Mouse (Mus musculus): ENCODE measurements around the gene Aqp5.

Aqp5 gene

GRCm38 (mm10) chr15:99596056-99596687 lies 5.6 kb downstream of the Aqp5 start:
- peak; percentile 77 to 86 for DNase-seq (ENCODE audit: low spot score in 2 of 2)

GRCm38 (mm10) chr15:99596841-99597240 lies 6.3 kb downstream of the Aqp5 start:
- DNase-seq (ENCODE audit: low spot score in 2 of 2), result no peak

DNA sequence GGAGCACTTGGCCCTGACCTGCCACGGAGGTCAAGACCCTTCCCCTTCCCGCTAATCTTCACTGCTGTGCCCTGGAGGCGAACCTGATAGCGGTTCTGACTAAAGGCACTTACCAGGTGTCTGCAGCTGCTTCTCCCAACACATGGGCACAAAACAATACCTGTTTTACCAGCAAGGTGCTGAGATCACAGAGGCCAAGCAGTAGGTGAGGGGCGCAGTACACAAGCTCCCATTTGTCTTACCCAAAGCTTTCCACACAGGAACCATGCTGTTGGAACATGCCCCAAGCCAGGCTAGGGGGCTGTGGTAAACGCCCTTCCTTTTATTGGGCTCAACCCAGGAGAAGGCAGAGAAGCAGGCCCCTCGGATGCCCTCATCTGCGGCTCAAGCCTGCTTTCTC lies 7.0 kb downstream of the Aqp5 start:
- no peak for DNase-seq (ENCODE audit: low spot score in 2 of 2)

GRCm38 (mm10) chr15:99599245-99600070 lies 8.9 kb downstream of the Aqp5 start:
- no peak for DNase-seq (ENCODE audit: low spot score in 2 of 2)

GRCm38 (mm10) chr15:99600986-99601822 lies 10.6 kb downstream of the Aqp5 start, which contains the start of gene Aqp6:
Aqp6 (plus strand) TSS chr15:99601400.
- DNase-seq (ENCODE audit: low spot score in 2 of 2), result no peak

DNA sequence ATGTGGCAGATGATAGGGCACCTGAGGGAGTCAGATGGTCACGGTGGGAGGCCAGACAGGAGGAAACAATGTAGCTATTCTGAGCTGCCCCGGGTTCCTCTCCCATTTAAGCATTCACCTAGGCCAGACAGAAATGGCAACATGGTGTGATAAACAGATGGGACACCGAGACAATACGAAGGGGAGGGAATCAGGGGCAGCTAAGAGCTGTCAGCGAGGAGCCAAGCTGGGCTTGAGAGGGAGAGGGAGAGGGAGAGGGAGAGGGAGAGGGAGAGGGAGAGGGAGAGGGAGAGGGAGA lies 11.2 kb downstream of the Aqp5 start:
- DNase-seq (ENCODE audit: low spot score in 2 of 2), result no peak

- DNase-seq (ENCODE audit: low spot score in 2 of 2), result no peak
Measured at GRCm38 (mm10) chr15:99602206-99602820, 11.7 kb downstream of the Aqp5 start.

GRCm38 (mm10) chr15:99603216-99603615 lies 12.6 kb downstream of the Aqp5 start:
- DNase-seq (ENCODE audit: low spot score in 2 of 2), result peak in 1 of 2 experiments; percentile 30

- DNase-seq (ENCODE audit: low spot score in 2 of 2), result no peak
Measured at GRCm38 (mm10) chr15:99605595-99605994, 15.0 kb downstream of the Aqp5 start.

DNA sequence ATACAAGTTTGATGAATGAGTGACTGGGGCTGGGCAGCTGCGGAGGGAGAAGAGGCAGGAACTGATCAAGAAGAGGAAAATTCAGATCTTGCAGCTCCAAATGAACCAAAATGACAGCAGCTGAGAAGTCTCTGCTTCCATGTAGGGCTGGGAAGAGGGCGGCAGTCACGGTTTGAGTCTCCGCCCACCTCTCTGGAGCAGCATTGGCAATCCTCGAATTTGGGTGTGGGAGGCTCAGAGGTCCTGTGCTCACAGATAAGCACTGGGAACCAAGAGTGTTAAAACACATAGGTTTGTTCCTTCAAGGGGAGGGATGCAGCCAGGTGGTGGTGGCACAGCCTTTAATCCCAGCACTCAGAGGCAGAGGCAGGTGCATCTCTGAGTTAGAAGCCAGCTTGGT lies 15.9 kb downstream of the Aqp5 start:
- DNase-seq (ENCODE audit: low spot score in 2 of 2), result peak; percentile 48 to 64

- no peak for DNase-seq (ENCODE audit: low spot score in 2 of 2)
Measured at GRCm38 (mm10) chr15:99607388-99608113, 17.0 kb downstream of the Aqp5 start.

GRCm38 (mm10) chr15:99608382-99609125 lies 18.0 kb downstream of the Aqp5 start:
- DNase-seq (ENCODE audit: low spot score in 2 of 2), result no peak

DNA sequence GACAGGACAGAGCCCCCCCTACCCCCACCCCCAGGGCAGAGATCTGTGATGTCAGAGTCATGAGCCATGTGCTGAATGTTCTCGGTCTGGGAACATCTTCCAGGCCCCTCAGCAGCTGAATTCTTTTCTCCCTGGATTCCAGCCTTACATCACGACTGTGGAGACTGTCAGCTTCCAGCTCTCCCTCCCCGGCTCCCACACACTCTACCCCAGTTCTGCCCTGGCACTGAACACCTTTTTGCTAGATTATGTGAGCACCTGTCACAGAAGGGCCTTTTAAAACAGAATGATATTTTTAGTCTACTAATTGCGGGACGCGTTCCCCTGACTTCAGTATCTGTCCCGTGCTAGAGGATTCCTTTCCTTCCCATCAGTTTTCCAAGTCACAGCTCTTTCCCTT lies 21.0 kb downstream of the Aqp5 start:
- DNase-seq (ENCODE audit: low spot score in 2 of 2), result no peak

DNA sequence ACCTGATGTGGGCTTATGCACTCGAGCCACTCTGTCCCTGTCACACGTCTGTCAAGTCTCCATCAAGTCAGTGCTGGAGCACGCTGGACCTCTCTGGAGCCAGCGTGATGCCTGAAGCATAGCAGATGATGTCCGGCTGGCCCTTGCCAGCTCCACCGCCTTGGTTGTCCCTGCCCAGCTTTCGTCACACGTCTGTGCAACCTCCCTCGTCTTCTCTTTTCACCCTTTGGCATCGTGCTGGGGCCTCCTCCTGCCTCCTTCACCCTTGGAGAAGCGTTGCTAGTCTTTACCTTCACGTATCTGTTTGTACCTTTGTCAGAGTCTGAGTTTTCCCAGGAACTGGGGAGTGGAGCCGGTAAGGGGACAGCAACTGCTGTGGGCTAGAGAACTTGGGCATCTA lies 23.7 kb downstream of the Aqp5 start:
- no peak for DNase-seq (ENCODE audit: low spot score in 2 of 2)

DNA sequence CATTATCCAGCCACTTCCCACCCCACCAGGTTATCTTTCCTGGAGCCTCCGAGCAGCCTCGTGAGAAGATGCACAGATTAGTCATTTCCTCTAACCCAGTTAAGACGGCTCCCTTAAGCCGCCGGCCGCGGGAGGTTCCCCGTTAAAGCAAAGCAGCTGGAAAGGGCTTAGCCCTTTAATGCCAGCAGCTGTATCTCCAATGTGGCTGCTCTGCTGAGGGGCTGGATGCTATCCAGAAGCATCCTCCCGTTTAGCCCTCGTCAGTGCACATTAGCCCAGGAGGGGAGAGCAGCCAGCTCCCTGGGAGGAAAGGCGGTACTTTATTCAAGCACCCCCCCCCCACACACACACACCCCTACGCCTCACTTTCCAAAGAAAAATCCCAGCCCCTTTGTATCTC lies 24.2 kb downstream of the Aqp5 start:
- no peak for DNase-seq (ENCODE audit: low spot score in 2 of 2)

GRCm38 (mm10) chr15:99615246-99615645 lies 24.7 kb downstream of the Aqp5 start:
- no peak for DNase-seq (ENCODE audit: low spot score in 2 of 2)

- DNase-seq (ENCODE audit: low spot score in 2 of 2), result no peak
Measured at GRCm38 (mm10) chr15:99618595-99618994, 28.0 kb downstream of the Aqp5 start.

DNA sequence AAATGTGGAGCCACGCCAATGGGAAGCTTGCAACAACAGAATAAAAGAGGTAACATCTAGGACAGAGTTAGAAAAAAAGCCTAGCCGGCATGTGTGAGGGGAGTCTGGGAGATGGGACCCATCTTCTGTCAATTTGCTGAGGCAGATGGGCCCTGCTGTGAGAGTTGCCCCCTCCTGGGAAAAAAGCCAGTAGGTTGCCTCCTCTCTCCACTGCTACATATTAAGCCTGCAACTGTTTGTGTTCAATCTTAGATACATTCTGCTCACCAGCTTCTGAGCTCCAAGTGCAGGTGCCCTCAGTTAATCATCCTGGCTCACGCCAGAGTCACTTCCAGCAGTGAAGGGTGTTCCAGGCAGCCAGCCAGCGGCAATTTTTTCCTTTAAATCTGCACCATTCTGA lies 29.2 kb downstream of the Aqp5 start:
- DNase-seq (ENCODE audit: low spot score in 2 of 2), result no peak

DNA sequence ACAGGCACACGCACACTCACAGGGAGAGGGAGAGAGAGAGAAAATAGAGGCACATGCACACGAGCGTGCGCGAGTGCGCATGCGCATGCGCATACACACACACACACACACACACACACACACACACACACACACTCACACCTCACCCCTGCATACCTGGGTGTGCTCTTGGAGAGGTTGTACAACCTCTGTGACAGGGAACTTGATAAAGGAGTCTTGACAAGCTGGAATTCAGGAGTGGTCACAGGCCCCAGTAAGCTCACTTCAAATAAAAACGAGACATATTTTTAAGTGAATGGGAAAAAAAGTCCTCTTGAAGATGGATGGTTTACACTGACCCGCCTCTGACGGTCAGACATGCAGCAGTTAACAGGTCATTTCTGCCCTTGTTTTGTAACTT lies 31.5 kb downstream of the Aqp5 start:
- no peak for DNase-seq (ENCODE audit: low spot score in 2 of 2)

GRCm38 (mm10) chr15:99631618-99632017 lies 41.0 kb downstream of the Aqp5 start:
- DNase-seq (ENCODE audit: low spot score in 2 of 2), result no peak

- DNase-seq (ENCODE audit: low spot score in 2 of 2), result no peak
Measured at GRCm38 (mm10) chr15:99634702-99635101, 44.1 kb downstream of the Aqp5 start.

Data from right cerebral cortex, postnatal 36 days (tissue).